Mouse (Mus musculus) ES-Bruce4 (cell line): ENCODE measurements around the gene Unc5b.

Experiments used
- CTCF ChIP-seq: IDR thresholded peaks from one replicate; pipeline ENCODE4 v1.8.1; 2011; ENCODE audit warnings: low read depth, low read length
- POLR2A ChIP-seq: IDR thresholded peaks from one replicate; pipeline ENCODE4 v1.8.1; 2011; ENCODE audit warnings: low read length; ENCODE audit not compliant: insufficient read depth

GRCm38 (mm10) chr10:60819654-60820192, 11.7 kb downstream of the Unc5b start:
- TF ChIP-seq POLR2A: no peak
- no peak for TF ChIP-seq CTCF
